Mouse (Mus musculus): ENCODE measurements around the gene Usp21. TPM values are rescaled to one million over a fixed set of nuclear protein-coding genes. Genes with fewer than 3 reads are reported as not detected.

The Usp21 gene
- total and polyA plus RNA-seq, 3 experiments, result 10.0 to 66.4 TPM; not detected in 1

DNA sequence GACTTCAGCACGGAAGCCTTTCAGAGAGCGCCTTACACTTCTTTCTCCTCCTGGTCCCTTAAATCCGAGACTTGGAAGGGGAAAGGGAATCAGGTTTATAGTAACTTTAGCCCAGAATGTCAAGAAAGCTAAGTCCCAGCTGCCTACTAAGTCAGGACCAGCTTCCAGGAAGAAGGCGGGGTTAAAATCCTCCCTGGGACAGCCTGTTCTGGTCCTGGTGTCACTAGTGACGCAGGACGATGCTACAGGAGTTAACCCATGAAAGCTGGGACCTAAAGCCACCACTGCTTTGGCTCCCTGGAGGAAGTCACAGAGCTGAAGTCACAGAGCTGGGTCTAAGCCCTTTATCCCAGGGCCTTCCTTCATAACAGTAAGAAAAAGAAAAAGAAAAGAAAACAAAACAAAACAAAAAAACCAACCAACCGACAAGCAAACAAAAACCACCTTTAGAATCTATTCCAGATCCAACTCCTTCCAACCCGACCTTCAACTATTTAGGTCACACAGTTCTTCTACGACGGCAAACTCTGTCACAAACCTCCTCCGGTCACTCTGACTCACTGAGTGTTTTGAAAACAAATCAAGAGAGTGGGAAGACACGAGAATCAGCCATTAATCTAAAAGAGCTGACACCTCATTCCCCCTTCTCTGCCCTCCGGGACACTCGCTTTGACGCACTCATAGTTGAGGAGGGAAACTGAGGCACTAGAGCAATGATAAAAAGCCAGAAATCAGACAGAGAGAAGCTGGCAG lies 47.6 kb downstream of the Usp21 start:
- no peaks in the 10 kb centered on the region for H3K79me2 ChIP-seq (ENCODE audit: control insufficient read depth, insufficient read depth, low read length, poor library complexity)
- peaks cover 0 to 2% of the 10 kb centered on the region in 2 experiments; a peak in 1 of 4 replicates for H3K4me1 ChIP-seq (ENCODE audit: control insufficient read depth in 1 of 2, insufficient read depth in 2 of 2, low read length in 2 of 2)
- H3K9ac ChIP-seq (ENCODE audit: control insufficient read depth, low read depth, low read length, poor library complexity, severe bottlenecking), result no peak overlapping the region
- TF ChIP-seq SIN3A (IDR thresholded peaks at IDR 0.05; ENCODE audit: low read length) (no peak), RCOR1 (IDR thresholded peaks at IDR 0.05; ENCODE audit: low read depth, low read length) (no peak), ELF1 (IDR thresholded peaks at IDR 0.05; ENCODE audit: low read depth, low read length) (no peak), CHD2 (IDR thresholded peaks at IDR 0.05; ENCODE audit: low read length) (no peak), TAL1 (IDR thresholded peaks at IDR 0.05; ENCODE audit: low read length) (no peak), ZKSCAN1 (IDR thresholded peaks at IDR 0.05; ENCODE audit: low read depth, low read length) (no peak), POLR2AphosphoS5 (IDR thresholded peaks at IDR 0.05; ENCODE audit: borderline replicate concordance, low read depth, low read length) (no peak), ETS1 (IDR thresholded peaks at IDR 0.05; ENCODE audit: low read depth, low read length) (no peak), USF1 (IDR thresholded peaks at IDR 0.05; ENCODE audit: low read depth, low read length) (no peak), ZC3H11A (IDR thresholded peaks at IDR 0.05; ENCODE audit: low read depth, low read length) (no peak), JUND (IDR thresholded peaks at IDR 0.05; ENCODE audit: low read depth, low read length) (no peak), NELFE (IDR thresholded peaks at IDR 0.05; ENCODE audit: low read depth, low read length) (no peak), TCF12 (IDR thresholded peaks at IDR 0.05; ENCODE audit: low read depth, low read length) (no peak), POLR2AphosphoS2 (IDR thresholded peaks at IDR 0.05; ENCODE audit: low read length) (no peak), GATA1 (IDR thresholded peaks at IDR 0.05; ENCODE audit: low read depth, low read length) (no peak), MAX (IDR thresholded peaks at IDR 0.05; ENCODE audit: low read length) (no peak), EP300 (IDR thresholded peaks at IDR 0.05; ENCODE audit: low read depth in 1 of 2, low read length in 2 of 2) (no peak), MAZ (IDR thresholded peaks at IDR 0.05; ENCODE audit: low read depth, low read length) (no peak), MYC (IDR thresholded peaks at IDR 0.05; ENCODE audit: low read depth, low read length) (no peak), E2F4 (IDR thresholded peaks at IDR 0.05; ENCODE audit: borderline replicate concordance, low read depth, low read length) (no peak)
- no peak overlapping the region for H3K27ac ChIP-seq (ENCODE audit: control insufficient read depth, low read depth, low read length)
- H3K4me3 ChIP-seq (ENCODE audit: control insufficient read depth in 1 of 2, insufficient read depth in 1 of 2, low read depth in 2 of 2, low read length in 2 of 2), result no peak overlapping the region
- H3K27me3 ChIP-seq (ENCODE audit: control insufficient read depth in 1 of 2, insufficient read depth in 2 of 2, low read length in 2 of 2), result no peaks in the 10 kb centered on the region
- H3K36me3 ChIP-seq (ENCODE audit: control insufficient read depth in 1 of 2, insufficient read depth in 2 of 2, low read length in 2 of 2), result peaks cover 4 to 7% of the 10 kb centered on the region in 2 experiments; a peak in 3 of 4 replicates
- DNase-seq (ENCODE audit: low read depth, low spot score), result no peak
- no peaks in the 10 kb centered on the region for H3K9me3 ChIP-seq (replicated peaks; ENCODE audit: insufficient read depth, low read length)

DNA sequence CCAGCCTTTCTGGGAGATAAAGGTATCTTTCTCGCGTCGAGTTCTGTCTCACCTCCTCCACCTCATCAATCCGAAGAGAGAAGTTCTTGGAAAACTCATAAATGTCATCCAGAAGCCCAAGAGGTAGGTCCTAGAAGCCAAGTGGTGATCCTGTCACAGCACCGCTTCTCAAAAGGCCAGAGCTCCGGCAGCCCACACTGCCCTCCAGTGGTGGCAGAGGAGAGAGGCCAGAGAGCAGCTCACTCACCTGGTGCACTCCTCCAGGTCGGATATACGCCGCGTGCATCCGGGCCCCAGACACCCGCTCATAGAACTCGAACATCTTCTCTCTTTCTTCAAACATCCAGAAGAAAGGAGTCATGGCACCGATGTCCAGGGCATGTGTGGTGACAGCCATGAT lies 49.3 kb downstream of the Usp21 start:
- H3K27ac ChIP-seq (ENCODE audit: control insufficient read depth, low read depth, low read length), result no peak overlapping the region
- H3K4me1 ChIP-seq (ENCODE audit: control insufficient read depth in 1 of 2, insufficient read depth in 2 of 2, low read length in 2 of 2), result peaks cover 0 to 3% of the 10 kb centered on the region in 2 experiments; a peak in 2 of 4 replicates
- no peaks in the 10 kb centered on the region for H3K27me3 ChIP-seq (ENCODE audit: control insufficient read depth in 1 of 2, insufficient read depth in 2 of 2, low read length in 2 of 2)
- no peak overlapping the region for H3K9ac ChIP-seq (ENCODE audit: control insufficient read depth, low read depth, low read length, poor library complexity, severe bottlenecking)
- H3K4me3 ChIP-seq (ENCODE audit: control insufficient read depth in 1 of 2, insufficient read depth in 1 of 2, low read depth in 2 of 2, low read length in 2 of 2), result no peak overlapping the region
- H3K79me2 ChIP-seq (ENCODE audit: control insufficient read depth, insufficient read depth, low read length, poor library complexity), result no peaks in the 10 kb centered on the region
- H3K36me3 ChIP-seq (ENCODE audit: control insufficient read depth in 1 of 2, insufficient read depth in 2 of 2, low read length in 2 of 2), result peaks cover 7 to 12% of the 10 kb centered on the region in 2 experiments; a peak in 3 of 4 replicates
- peak; percentile 66 for DNase-seq (ENCODE audit: low read depth, low spot score)
- H3K9me3 ChIP-seq (replicated peaks; ENCODE audit: insufficient read depth, low read length), result no peaks in the 10 kb centered on the region
- TF ChIP-seq MEF2A (IDR thresholded peaks at IDR 0.05; ENCODE audit: extremely low read depth, insufficient replicate concordance, low read depth, low read length, poor library complexity, severe bottlenecking) (no peak), RAD21 (IDR thresholded peaks at IDR 0.05; ENCODE audit: low read depth, low read length) (peak; percentile 81), E2F4 (IDR thresholded peaks at IDR 0.05; ENCODE audit: borderline replicate concordance, low read depth, low read length) (no peak), BHLHE40 (IDR thresholded peaks at IDR 0.05; ENCODE audit: borderline replicate concordance, low read depth, low read length) (no peak), CHD2 (IDR thresholded peaks at IDR 0.05; ENCODE audit: low read length) (no peak), KAT2A (conservative IDR thresholded peaks at IDR 0.05; ENCODE audit: low read depth, low read length) (no peak), POLR2AphosphoS5 (IDR thresholded peaks at IDR 0.05; ENCODE audit: borderline replicate concordance, low read depth, low read length) (no peak), TAL1 (IDR thresholded peaks at IDR 0.05; ENCODE audit: low read length) (no peak), ZNF384 (IDR thresholded peaks at IDR 0.05; ENCODE audit: low read depth, low read length) (no peak), CHD1 (IDR thresholded peaks at IDR 0.05; ENCODE audit: low read depth, low read length) (no peak), ZC3H11A (IDR thresholded peaks at IDR 0.05; ENCODE audit: low read depth, low read length) (peak; percentile 75), SMC3 (IDR thresholded peaks at IDR 0.05; ENCODE audit: low read depth, low read length) (peak; percentile 89), SIN3A (IDR thresholded peaks at IDR 0.05; ENCODE audit: low read length) (peak; percentile 31; the same call in 1 of the 2 replicates), NELFE (IDR thresholded peaks at IDR 0.05; ENCODE audit: low read depth, low read length) (no peak), ELF1 (IDR thresholded peaks at IDR 0.05; ENCODE audit: low read depth, low read length) (no peak), ZKSCAN1 (IDR thresholded peaks at IDR 0.05; ENCODE audit: low read depth, low read length) (no peak), GATA1 (IDR thresholded peaks at IDR 0.05; ENCODE audit: low read depth, low read length) (no peak), MAX (IDR thresholded peaks at IDR 0.05; ENCODE audit: low read length) (no peak), GABPA (IDR thresholded peaks at IDR 0.05; ENCODE audit: low read depth, low read length) (no peak), TBP (IDR thresholded peaks at IDR 0.05; ENCODE audit: low read depth, low read length) (no peak), POLR2A (IDR thresholded peaks at IDR 0.05; ENCODE audit: control insufficient read depth in 1 of 2, insufficient read depth in 1 of 2, low read depth in 1 of 2, low read length in 2 of 2, poor library complexity in 1 of 2) (no peak)
